Mouse (Mus musculus): ENCODE measurements around the gene Armt1.
"Not testable (repeated sequence)": the region's sequence is repeated elsewhere in the genome, so short reads cannot be mapped to it uniquely, and the experiment has no call there.

Gene Armt1

GRCm38 (mm10) chr10:4432123-4432931 lies at the start of gene Armt1, which contains the start of gene Rmnd1:
Gene Armt1 (plus strand): TSS chr10:4432467.
Gene Rmnd1 (minus strand): TSS chr10:4432388.
- DNase-seq = peak; percentile 94

DNA sequence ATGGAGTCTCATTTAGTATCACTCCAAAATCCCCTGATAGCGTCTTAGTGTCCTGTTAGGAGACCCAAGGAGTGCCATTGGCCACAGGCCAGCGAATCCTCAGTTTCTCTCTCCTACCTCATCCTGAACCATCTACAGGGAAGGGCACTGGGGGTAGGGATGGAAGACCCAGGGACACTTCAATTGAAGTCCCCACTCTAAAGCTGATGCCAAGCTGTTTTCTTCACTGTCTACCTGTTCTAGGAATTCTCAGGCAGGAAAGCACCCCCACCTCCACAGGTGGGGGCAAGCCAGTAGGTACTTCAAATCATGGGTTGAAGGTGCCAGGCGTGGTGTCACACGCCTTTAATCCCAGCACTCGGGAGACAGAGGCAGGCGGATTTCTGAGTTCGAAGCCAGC lies 48.0 kb upstream of the Armt1 start:
- no peak for DNase-seq

- DNase-seq = peak; percentile 98
These were observed 45.4 kb upstream of the Armt1 start for GRCm38 (mm10) chr10:4386609-4387591.

- DNase-seq = peak; percentile 75
These were observed 44.4 kb upstream of the Armt1 start, which contains the start of gene Zbtb2 for GRCm38 (mm10) chr10:4387701-4388383. Gene Zbtb2 (minus strand): TSS chr10:4388108.

DNA sequence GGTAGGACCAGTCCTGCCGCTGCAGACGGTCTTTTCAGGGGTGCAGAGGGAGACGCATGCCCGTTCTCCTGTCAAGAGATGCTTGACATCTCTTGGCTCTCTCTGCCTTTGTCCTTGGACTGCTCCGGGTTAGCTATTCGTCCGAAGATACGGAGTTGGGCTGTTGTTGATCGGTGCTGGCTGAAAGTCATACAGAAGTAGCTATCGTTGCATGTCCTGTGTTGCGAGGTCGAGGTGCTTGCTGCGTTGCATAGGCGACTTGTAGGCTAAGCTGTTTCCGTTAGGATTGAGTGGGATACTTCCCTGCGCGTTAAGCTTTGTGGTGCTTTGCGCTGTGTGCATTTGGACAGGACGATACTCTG lies 43.9 kb upstream of the Armt1 start:
- DNase-seq = no peak

DNA sequence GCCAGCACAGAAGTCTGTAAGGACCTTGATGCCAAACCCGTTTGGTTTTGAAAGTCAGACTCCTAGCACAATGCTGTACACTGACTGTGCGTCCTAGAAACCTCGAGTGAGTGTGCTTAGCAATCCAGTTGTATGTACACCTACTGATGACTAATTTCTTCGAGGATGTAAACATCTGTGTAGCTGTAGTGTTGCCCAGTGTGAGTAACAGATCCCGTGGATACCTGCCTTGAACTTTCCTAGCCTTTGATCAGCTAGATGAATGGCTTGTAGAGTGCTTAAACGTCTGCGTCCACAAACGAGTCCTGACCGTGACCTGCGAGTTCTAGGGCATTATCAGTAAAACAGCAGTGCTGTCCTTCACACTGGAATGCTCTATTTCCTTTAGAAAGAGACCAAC lies 43.2 kb upstream of the Armt1 start:
- no peak for DNase-seq

GRCm38 (mm10) chr10:4389461-4390112 lies 42.7 kb upstream of the Armt1 start:
- no peak for DNase-seq

DNA sequence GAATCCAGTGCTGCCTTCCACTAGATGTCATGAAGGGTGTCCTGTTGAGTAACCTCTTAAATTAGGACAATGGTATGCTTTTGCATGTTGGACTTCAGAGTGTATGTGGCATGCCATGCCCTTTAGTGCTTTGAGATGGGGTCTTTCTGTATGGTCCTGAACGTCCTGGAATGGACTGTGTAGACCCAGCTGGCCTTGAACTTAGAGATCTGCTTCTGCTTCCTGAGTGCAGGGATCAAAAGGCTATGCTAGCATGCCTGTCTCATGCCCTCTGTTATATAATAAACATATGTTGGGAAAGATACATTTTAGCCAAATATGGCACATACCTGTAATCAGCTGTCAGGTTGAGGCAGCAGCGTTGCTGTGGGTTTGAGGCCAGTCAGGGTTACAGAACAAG lies 41.7 kb upstream of the Armt1 start:
- no peak for DNase-seq

- no peak for DNase-seq
These were observed 41.2 kb upstream of the Armt1 start for GRCm38 (mm10) chr10:4391076-4391475.

DNA sequence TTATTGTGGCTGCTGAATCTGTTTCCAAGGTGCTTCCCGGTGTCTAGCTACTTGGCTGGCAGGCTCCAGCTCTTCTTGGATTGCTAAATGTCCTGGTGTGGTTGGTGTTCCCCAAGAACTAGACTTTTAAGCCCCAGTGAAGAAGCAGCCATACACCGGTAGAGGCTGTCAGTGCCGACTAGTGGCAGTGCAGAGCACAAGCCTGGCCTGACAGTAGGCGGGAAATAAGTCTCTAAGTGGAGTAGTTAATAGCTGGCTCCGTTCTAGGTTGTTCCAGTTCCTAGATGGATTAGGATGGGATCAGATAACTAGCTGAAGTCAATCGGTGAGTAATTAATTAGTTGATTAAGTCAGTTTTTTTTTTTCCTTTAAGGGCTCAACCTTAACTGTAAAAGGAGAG lies 40.4 kb upstream of the Armt1 start:
- peak; percentile 50 for DNase-seq

DNA sequence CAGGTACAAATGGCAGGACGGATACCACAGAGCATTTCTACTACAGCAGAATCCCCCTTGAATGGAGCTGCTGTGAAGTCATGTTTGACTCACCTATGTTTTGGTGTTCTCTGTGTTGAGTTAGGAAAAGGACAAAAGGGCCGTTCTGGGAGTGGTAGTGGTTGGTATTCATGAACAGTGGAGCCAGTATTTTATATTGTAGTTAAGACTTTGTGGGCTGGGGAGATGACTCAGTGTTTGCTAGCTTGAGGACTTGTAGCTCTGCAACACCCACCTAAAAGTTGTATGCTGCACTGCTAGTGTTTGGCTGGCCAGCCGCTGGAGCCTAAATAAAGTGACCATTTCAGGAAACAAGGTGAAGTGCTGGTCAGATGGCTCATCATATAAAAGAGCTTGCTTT lies 36.9 kb upstream of the Armt1 start:
- no peak for DNase-seq

GRCm38 (mm10) chr10:4398058-4398457 lies 34.2 kb upstream of the Armt1 start:
- DNase-seq = no peak

DNA sequence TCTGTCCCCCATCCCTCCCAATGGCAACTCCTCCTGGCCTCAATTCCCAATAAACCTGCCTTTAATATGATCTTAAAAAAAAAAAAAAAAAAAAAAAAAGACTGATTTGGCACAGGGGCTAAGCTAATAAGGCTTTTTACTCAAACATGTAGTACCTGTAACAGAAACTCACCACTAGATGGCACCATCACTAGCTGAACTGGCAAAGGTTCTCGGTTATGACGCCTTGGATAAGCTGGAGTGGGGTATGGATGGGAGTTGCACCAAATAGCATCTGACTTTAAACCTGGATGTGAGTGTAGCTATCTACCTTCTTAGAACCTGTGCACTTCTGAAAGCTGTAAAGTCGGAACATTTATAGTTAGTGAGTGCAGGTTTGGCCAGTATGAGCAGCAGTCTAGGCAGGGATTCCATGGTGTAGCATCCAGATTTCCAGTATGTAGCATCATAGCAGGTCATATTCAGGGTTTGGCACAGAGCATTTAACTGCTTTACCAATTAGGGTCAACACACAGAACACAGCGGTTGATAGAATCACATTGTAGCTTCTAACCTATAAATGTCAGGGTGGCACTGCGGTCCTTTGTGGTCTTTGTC lies 27.3 kb upstream of the Armt1 start:
- DNase-seq = no peak

DNA sequence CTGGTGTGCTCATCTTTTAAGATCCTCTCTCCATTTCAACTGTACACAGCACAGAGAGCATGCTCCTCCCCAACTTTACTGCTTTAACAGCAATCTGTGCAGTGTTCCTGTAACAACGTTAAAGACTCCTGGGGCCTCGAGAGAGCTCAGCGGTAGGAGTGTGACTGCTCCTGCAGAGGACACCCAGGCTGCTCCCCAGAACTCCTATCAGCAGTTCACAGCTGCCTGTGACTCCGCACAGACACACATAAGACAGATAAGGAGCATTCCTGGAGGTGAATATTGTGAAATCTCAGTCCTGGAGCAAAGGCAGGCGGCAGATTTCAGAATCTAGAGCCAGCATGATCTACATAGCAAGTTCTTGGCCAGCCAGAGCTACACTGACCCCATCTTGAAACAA lies 26.8 kb upstream of the Armt1 start:
- no peak for DNase-seq

DNA sequence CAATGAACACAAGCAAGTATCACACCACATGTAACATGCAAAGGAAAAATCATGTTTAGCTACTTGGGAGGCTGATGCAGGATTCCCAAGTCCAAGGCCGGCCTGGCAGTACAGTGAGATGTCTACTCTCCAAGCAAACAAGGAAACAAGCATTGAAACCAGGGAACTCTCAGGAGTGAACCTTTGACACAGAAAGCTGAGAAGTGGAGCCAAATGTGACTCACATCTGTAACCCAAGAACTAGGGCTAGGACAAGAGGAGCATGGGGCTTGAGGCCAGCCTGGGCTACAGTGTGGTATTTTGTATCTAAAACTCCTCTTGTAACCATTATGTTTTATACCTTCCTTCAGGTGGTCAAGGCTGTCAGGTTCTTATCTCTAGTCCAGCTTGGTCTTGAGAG lies 25.1 kb upstream of the Armt1 start:
- no peak for DNase-seq

DNA sequence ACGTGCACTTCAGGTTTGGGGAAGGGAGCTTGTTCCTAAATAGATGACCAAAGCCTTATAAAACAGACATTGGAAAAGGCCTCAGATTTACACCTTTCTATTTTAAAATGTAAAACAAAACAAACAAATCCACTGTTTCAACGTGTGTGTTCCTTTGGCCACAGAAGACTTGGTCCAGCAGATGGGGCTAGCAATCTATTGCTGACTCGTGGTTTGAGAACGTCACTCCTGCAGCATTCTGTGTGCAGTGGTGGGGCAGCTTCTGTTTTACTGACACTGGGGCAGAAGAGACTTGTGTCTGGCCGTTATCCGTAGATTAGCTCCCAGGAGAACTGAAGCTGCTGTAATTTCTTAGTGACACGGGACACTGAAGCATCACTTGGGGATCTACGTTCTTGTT lies 7.0 kb upstream of the Armt1 start:
- no peak for DNase-seq

DNA sequence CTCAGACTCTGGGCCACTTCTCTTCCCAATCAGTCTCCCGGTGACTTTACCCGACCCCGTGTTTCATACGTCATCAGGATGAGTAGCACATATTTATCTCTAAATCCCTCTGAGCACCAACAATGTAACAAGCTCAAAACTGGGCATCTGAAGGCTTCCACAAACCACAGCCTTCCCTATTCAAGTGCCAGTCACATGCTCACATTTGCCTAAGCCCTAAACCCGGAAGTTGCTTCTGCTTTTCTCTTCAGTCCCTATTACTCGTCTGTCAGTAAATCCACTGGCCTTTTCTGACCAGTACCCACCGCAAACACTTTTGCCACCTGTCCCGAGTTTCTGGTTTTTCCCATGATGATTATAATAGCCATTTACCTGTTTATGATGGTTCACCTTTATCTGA lies 1.9 kb upstream of the Armt1 start:
- DNase-seq = peak; percentile 36

DNA sequence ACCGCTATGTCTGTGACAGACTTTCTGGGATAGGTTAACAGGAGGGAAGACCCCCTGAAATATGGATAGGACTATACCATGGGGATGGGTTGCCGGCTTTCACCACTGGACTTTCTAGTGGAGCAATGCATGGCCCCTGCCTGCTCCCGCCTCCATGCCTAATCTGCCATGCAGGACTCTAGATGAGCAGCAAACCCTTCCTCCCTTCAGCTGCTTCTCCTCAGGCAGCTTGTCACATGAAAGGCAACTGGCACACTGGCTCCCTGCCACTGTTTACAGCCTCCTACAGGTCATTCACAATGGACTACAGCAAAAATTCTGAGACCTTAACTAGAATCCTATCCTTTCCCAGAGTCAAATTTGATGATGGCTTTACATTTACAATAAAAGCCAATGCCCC lies 1.4 kb upstream of the Armt1 start:
- no peak for DNase-seq

GRCm38 (mm10) chr10:4431746-4432122 lies 533 bp upstream of the Armt1 start:
- peak; percentile 21 for DNase-seq

DNA sequence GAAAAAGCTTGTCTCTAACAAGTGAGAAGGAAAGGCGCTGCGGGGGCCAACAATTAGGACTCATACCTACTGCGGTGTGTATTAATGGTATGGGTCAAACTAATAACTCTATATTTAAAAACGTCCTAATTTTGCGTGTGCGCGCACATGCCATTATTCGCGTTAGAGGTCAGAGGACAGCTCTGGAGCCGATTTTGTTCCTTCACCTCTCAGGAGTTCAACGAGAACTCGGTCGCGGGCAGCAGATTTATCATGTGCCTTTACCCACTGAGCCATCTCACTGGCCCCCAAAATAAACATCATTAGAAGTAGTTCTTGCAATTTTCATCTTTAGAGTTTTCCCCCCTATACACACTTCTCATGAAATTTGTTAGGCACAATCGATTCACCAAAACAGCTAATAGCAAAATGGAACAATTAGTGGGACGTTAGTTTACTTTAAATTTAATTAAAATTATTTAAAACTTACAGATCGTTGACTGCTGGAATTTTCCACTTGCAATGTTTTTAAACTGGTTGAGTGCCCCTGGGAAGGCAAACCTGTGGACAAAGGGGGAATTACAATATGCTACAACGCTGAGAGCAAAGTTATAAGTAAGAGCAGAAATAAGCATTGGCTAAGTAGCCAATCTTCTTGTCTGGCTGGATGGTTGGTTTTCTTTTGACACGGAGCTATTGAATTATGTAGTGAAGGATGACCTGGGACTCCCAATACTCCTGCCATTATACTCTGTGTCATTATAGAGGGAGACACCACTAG lies 909 bp downstream of the Armt1 start:
- DNase-seq = no peak

DNA sequence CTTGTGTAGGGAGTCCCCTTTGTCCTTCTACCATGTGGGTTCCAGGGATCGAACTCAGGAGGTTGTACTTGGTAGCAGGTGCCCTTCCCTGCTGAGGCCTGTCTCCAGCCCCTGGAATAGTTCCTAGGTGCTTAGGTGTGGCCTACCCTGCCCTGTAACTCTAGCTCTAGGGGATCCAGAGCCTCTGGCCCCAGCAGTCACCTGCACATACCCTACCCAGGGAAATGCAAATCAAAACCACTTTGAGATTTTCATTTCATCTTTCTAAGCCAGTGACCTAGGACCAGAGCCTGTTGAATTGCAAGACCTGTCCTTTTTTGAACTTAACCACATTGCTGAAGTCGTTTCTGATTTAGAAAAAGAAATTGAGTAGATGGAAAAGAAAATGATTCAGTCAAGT lies 1.6 kb downstream of the Armt1 start:
- DNase-seq = not testable (repeated sequence)

DNA sequence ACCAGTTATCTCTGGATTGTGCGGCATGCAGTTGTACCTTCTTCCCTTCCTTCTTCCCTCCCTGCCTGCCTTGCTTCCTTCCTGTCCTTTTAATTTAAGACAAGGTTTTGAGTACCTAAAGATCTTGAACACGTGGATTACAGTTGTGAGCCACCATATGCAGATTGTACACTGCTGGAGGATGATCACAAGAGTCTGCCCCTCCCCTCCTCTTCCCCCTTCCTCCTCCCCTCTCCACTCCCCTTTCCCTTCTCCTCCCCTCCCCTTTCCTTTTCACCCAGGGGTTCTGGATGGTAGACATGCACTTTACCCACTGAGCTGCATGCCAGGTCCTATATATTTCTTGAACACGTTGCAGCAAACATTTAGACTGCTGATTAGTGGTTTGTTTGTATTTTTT lies 3.1 kb downstream of the Armt1 start:
- DNase-seq = no peak
